24 mouse cellular contexts compared by ENCODE assay signal in genomic region chr9:14998790-14999189, GRCm38 (mm10).
"Had no signal": no experiment of that assay in that cellular context is flagged by ENCODE, and none has a peak within 500 bp of the region (broad histone marks: within the 10 kb centered on the region; RNA-seq: fewer than 3 reads in every experiment).

No protein-coding gene starts in this region.

- H3K9ac ChIP-seq: hindbrain, embryonic 12.5 days; hindbrain, embryonic 14.5 days; intestine, embryonic 15.5 days; limb, embryonic 13.5 days; limb, embryonic 15.5 days; liver, embryonic 12.5 days; liver, embryonic 14.5 days had no signal

- H3K27me3 ChIP-seq: hindbrain, embryonic 12.5 days; intestine, embryonic 15.5 days; limb, embryonic 13.5 days; limb, embryonic 15.5 days; liver, embryonic 12.5 days had no signal

- H3K9me3 ChIP-seq: hindbrain, embryonic 10.5 days; hindbrain, embryonic 12.5 days; intestine, embryonic 15.5 days; limb, embryonic 13.5 days; limb, embryonic 15.5 days; liver, embryonic 12.5 days had no signal

- H3K27ac ChIP-seq: gastrocnemius, adult 2 months; hindbrain, embryonic 10.5 days; hindbrain, embryonic 12.5 days; hindbrain, embryonic 14.5 days; intestine, embryonic 15.5 days; limb, embryonic 13.5 days; limb, embryonic 15.5 days; liver, embryonic 12.5 days; liver, embryonic 14.5 days had no signal

- H3K4me3 ChIP-seq: gastrocnemius, adult 2 months; hindbrain, embryonic 10.5 days; hindbrain, embryonic 12.5 days; intestine, embryonic 15.5 days; limb, embryonic 13.5 days; limb, embryonic 15.5 days; liver, embryonic 12.5 days had no signal

- H3K4me1 ChIP-seq: intestine, embryonic 15.5 days; liver, embryonic 12.5 days had no signal

- ATAC-seq: forebrain, embryonic 16.5 days; hindbrain, embryonic 16.5 days; inflammation-experienced regulatory T-cells, adult 6 months; intestine, embryonic 15.5 days; intestine, postnatal 0 days; liver, embryonic 12.5 days had no signal

- DNase-seq: gastrocnemius, adult 2 months; gastrocnemius, postnatal 10 days; gastrocnemius, postnatal 25 days; heart, postnatal 10 days; heart, postnatal 4 days; kidney, adult 18-20 months; kidney, adult 8-10 months; kidney, postnatal 10 days; kidney, postnatal 25 days; kidney, postnatal 4 days; layer of hippocampus, adult 9-11 months; left cerebral cortex, postnatal 4 days had no signal

- H3K36me3 ChIP-seq: intestine, embryonic 15.5 days; liver, embryonic 12.5 days had no signal
